Mouse (Mus musculus) spleen, adult 18-20 months (tissue): ENCODE results near the gene Cops8.

Experiments used
- DNase-seq, 2 experiments: peaks; one replicate each; pipeline ENCODE4 v3.0.0; 2022; ENCODE audit warnings: mixed read lengths in 2 of 2

Gene Cops8

GRCm38 (mm10) chr1:90652553-90652952 lies 49.8 kb downstream of the Cops8 start:
- no peak for DNase-seq

GRCm38 (mm10) chr1:90656492-90657245 lies 53.9 kb downstream of the Cops8 start:
- no peak for DNase-seq

- DNase-seq = no peak
Measured at GRCm38 (mm10) chr1:90657292-90658050, 54.7 kb downstream of the Cops8 start.

GRCm38 (mm10) chr1:90658581-90658980 lies 55.8 kb downstream of the Cops8 start:
- DNase-seq = no peak

GRCm38 (mm10) chr1:90660150-90660549 lies 57.4 kb downstream of the Cops8 start:
- no peak for DNase-seq

GRCm38 (mm10) chr1:90662491-90662890 lies 59.7 kb downstream of the Cops8 start:
- no peak for DNase-seq
